Mouse (Mus musculus) liver, embryonic 11.5 days (tissue): ENCODE results near the gene Slc39a11. TPM values are rescaled to one million over a fixed set of nuclear protein-coding genes. Genes with fewer than 3 reads are reported as not detected.

Experiments used
- ATAC-seq: fragments of 200-750 bp; cut with Nextera tagmentation; replicated peaks from 2 replicates; pipeline ENCODE4 v1.8.0; 2017; ENCODE audit warnings: moderate number of reproducible peaks, mild to moderate bottlenecking, moderate TSS enrichment, moderate library complexity; ENCODE audit not compliant: low FRiP score
- DNase-seq: peaks from one replicate; pipeline ENCODE4 v3.0.0-alpha.2; 2017; ENCODE audit warnings: low spot score
- H3K27ac ChIP-seq: fragments of 300-500 bp; sonication (generic); 2 replicates; pipeline ENCODE4 v1.5.1; 2014; ENCODE audit warnings: mild to moderate bottlenecking, low read depth, low read length, control low read depth
- H3K27me3 ChIP-seq: fragments of 300-500 bp; sonication (generic); replicated peaks from 2 replicates; pipeline ENCODE4 v1.6.1; 2014; ENCODE audit warnings: low read length, mixed read lengths; ENCODE audit not compliant: control insufficient read depth, insufficient read depth
- H3K36me3 ChIP-seq: fragments of 300-500 bp; sonication (generic); 2 replicates; pipeline ENCODE4 v1.6.1; 2014; ENCODE audit warnings: mild to moderate bottlenecking, low read length, moderate library complexity, mixed read lengths; ENCODE audit not compliant: control insufficient read depth, insufficient read depth
- H3K4me1 ChIP-seq: fragments of 300-500 bp; sonication (generic); replicated peaks from 2 replicates; pipeline ENCODE4 v1.6.1; 2014; ENCODE audit warnings: low read length, mixed read lengths; ENCODE audit not compliant: control insufficient read depth, insufficient read depth
- H3K4me2 ChIP-seq: fragments of 300-500 bp; sonication (generic); 2 replicates; pipeline ENCODE4 v1.6.1; 2014; ENCODE audit warnings: mild to moderate bottlenecking, control low read depth, moderate library complexity
- H3K4me3 ChIP-seq: fragments of 300-500 bp; sonication (generic); 2 replicates; pipeline ENCODE4 v1.5.1; 2014; ENCODE audit warnings: low read depth, low read length, control low read depth
- H3K9ac ChIP-seq: fragments of 300-500 bp; sonication (generic); 2 replicates; pipeline ENCODE4 v1.6.1; 2014; ENCODE audit warnings: low read depth, low read length, control low read depth
- H3K9me3 ChIP-seq: fragments of 300-500 bp; sonication (generic); 2 replicates; pipeline ENCODE4 v1.6.1; 2016; ENCODE audit warnings: low read length, inconsistent platforms, mixed read lengths; ENCODE audit not compliant: control insufficient read depth
- WGBS: fragments of 180-500 bp; shearing (Covaris S2); extraction: QIAGEN DNeasy Blood & Tissue Kit; methylation state at CpG from one replicate; pipeline ENCODE4 v1.1.7; 2014; 5-methylcytosine and 5-hydroxymethylcytosine counted together
- polyA plus RNA-seq: library from polyadenylated mRNA; unstranded; fragments of >200 nt; fragmentation: Nextera tagmentation; extraction: Ambion mirVana; gene quantifications from 2 replicates; pipeline ENCODE4 v1.2.1, GENCODE M21; 2014

Gene Slc39a11
- polyA plus RNA-seq, 1 experiment from 2014 or later, result 20.9 TPM

DNA sequence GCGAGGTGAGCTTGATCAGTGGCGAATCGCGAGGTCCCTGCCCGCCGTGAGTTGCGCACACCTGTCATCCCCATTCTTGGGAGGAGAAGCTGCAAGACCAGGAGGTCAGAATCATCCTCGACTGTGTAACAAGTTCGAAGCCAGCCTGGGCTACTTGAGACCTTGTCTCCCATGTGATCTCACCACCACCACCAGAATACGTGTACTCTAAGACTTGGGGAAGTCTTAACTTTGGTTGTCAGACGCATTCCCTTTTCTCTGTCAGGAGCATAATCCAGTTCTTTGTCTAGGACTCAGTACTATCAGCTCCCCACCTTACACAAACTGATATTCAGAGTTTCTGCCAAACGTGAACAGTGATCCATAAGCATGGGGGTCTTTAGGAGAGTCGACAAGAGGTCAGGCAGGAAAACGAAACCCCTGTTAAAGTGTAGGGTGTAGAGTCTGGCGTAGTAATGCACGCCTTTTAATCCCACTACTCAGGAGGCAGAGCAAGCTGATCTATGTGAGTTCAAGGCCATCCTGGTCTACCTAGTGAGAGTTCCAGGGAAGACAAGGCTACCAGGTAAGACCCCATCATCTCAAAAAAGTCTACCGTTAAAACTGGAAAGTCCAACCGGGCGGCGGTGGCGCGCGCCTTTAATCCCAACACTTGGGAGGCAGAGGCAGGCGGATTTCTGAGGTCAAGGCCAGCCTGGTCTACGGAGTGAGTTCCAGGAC is 35.0 kb upstream of the Slc39a11 start:
- H3K27ac ChIP-seq, result 0 out of 2 replicates have a peak overlapping the region, but pooled peaks have one; percentile 29
- DNase-seq, result peak; percentile 51
- 37% methylated on average over 25 of the region's 25 CpGs for WGBS
- peaks cover 19% of the 10 kb centered on the region for H3K36me3 ChIP-seq
- peaks cover 35% of the 10 kb centered on the region for H3K4me1 ChIP-seq
- no peak for ATAC-seq
- H3K4me2 ChIP-seq, result peak overlapping the region; percentile 77
- no peaks in the 10 kb centered on the region for H3K9me3 ChIP-seq
- H3K4me3 ChIP-seq, result peak overlapping the region; percentile 73
- H3K9ac ChIP-seq, result peak overlapping the region; percentile 81
- no peaks in the 10 kb centered on the region for H3K27me3 ChIP-seq

DNA sequence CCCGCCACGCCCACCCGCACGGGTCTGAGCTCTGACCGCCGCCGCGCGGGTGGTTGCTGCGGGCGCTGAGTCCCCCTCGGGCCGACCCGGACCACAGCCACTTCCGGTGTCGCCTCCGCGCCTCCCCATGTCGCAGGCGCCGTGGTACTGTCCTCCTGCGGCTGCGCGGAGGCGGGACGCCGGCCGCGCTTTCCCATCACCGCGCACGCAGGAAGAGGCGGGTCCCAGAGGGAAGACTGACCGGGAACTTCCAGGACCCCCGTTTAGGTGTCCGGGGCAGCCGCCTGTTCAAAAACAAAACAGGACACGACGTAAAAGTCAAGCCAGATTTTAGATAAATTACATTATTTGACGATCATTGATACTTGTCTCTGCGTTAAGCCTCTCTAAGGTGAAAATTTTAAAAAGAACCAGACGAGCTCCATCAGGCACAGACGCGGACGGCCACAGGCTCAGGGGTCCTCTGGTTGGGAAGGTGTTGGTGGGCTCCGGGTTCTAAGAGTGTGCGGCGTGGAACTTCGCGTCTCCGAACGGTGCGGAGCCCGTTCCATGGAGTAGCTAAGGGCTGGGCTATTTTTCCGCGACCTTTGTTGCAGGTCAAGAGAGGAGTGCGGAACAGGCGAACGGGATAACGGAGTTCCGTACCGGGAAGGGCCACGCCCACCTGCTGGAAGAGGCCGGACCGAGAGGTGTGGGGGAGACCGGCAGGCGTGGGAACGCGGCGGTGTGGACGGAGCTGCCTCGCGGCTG is 34.3 kb upstream of the Slc39a11 start, which contains the start of the genes Fam104a and D11Wsu47e:
TSS of gene Fam104a (minus strand) at position 199 of the 750 bp plus-strand sequence.
TSS of gene D11Wsu47e (plus strand) at position 456 of the 750 bp plus-strand sequence.
- H3K4me1 ChIP-seq, result peaks cover 37% of the 10 kb centered on the region
- peak within 1 kb of the TSS; percentile 73 for H3K4me3 ChIP-seq
- peak within 1 kb of the TSS; percentile 81 for H3K9ac ChIP-seq
- under 1% methylated on average over 73 of the region's 73 CpGs for WGBS
- ATAC-seq (peak; percentile 86), DNase-seq (peak; percentile 89)
- peak within 1 kb of the TSS; percentile 79 for H3K27ac ChIP-seq
- no peaks in the 10 kb centered on the region for H3K9me3 ChIP-seq
- peak within 1 kb of the TSS; percentile 77 for H3K4me2 ChIP-seq
- H3K36me3 ChIP-seq, result peaks cover 13% of the 10 kb centered on the region
- no peaks in the 10 kb centered on the region for H3K27me3 ChIP-seq

DNA sequence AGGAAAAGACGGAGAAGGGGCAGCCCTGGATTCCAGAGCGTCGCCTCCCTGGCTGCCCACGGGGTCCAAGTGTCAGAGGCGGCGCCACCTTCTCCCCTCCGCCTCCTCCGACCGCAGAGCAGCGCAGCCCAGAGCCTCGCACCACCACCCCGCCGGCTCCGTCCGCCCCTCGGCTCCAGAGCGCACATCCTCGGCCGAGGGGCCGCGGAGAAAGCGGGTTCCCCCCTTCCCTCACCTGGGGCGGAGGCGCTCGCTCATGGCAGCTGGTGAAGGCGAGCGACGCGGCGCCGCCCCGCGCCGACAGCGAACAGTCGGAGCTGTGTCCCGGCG is 33.7 kb upstream of the Slc39a11 start:
- Histone ChIP-seq H3K4me3 (peak overlapping the region; percentile 73), H3K36me3 (peaks cover 7% of the 10 kb centered on the region), H3K9me3 (no peaks in the 10 kb centered on the region), H3K27me3 (no peaks in the 10 kb centered on the region), H3K4me2 (peak overlapping the region; percentile 77), H3K9ac (peak overlapping the region; percentile 81), H3K27ac (peak overlapping the region; percentile 79), H3K4me1 (peaks cover 39% of the 10 kb centered on the region)
- no peak for DNase-seq
- WGBS, result under 1% methylated on average over 37 of the region's 38 CpGs
- ATAC-seq, result no peak

DNA sequence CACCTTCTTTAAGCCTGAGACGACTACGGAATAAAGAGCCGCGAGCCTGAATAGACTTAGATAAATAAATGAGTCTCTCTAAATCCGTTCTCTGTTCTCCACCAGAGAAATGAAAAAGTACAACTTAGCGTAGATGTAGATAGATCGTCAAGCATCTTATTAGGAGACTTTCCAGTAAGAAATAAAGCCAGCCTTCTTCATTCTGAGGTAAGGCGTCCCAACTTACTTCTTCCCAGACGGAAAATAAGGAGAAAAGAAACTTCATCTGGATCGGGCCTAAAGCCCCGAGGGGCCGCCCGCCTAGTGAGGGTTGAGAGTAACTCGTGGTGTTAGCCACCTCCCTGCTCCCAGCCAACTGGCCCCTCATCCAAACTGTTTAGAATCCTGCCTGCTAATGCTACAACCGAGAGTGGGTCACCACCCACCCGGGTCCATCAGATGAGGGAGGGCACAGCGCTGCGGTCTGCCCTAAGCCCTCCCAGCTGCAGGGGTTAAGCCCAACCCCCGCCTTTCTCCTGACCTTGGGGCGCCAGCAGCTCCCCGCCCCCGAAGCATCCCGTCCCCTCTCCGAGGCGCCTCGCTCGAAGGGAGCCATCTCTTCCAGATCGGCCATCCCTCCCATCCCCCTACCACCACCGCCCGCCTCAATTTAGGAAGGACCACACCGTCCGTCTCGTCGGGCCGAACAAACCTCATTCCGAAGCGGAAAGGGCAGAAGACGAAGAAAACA is 33.2 kb upstream of the Slc39a11 start:
- peaks cover 2% of the 10 kb centered on the region; the same call in 1 of the 2 replicates for H3K36me3 ChIP-seq
- H3K4me3 ChIP-seq, result peak overlapping the region; percentile 73
- no peaks in the 10 kb centered on the region for H3K9me3 ChIP-seq
- H3K27ac ChIP-seq, result peak overlapping the region; percentile 79
- H3K4me1 ChIP-seq, result peaks cover 39% of the 10 kb centered on the region
- ATAC-seq, result peak; percentile 64
- peak overlapping the region; percentile 77 for H3K4me2 ChIP-seq
- no peaks in the 10 kb centered on the region for H3K27me3 ChIP-seq
- H3K9ac ChIP-seq, result peak overlapping the region; percentile 81
- peak; percentile 77 for DNase-seq
- WGBS, result 2% methylated on average over 38 of the region's 38 CpGs

DNA sequence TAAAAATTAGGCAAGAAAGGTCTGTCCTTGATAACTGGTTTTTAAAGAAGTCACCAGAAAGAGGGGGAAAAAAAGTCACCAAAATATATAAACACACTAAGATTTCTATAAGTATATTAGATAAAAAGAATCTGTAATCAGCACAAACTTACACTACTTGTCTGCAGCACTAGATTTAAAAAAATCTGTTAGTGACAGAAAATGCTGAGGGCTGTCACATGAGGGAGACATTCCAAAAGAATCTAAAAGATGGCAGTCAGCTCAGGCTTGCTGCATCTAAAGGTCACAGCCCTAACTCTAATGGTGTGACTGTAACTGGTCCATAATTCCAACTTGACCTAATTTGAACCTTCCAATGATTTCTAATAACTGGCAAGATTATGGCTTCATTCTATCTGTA is 32.1 kb upstream of the Slc39a11 start:
- 0 out of 2 replicates have a peak, but pooled peaks cover under 1% of the 10 kb centered on the region for H3K36me3 ChIP-seq
- H3K4me3 ChIP-seq, result peak overlapping the region; percentile 73
- H3K9ac ChIP-seq, result peak overlapping the region; percentile 47; the same call in 1 of the 2 replicates
- ATAC-seq (no peak), DNase-seq (no peak)
- peak overlapping the region; percentile 77 for H3K4me2 ChIP-seq
- peaks cover 38% of the 10 kb centered on the region for H3K4me1 ChIP-seq
- no peaks in the 10 kb centered on the region for H3K9me3 ChIP-seq
- no peaks in the 10 kb centered on the region for H3K27me3 ChIP-seq
- H3K27ac ChIP-seq, result peak overlapping the region; percentile 86

DNA sequence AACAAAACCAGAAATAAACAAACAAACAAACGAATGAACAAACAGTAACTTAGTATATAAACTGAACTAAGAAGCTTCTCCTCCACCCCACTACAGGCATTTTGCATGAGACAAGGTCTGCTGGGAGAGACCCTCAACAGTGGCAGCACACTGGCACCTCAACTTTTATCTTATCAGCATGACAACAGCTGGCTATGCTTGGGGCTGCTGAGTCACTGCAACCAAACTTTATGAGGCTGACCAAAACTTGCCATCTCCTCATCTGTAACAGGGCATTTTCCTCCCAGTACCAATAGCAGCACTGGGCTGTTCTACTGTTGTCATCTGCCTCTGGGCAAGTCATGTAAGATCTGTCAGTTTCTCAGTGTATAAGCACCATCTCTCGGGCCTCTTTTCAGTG is 31.1 kb upstream of the Slc39a11 start:
- Histone ChIP-seq H3K4me1 (peaks cover 31% of the 10 kb centered on the region), H3K27ac (peak overlapping the region; percentile 86), H3K9me3 (no peaks in the 10 kb centered on the region), H3K4me3 (peak overlapping the region; percentile 73), H3K36me3 (peaks cover 6% of the 10 kb centered on the region), H3K27me3 (no peaks in the 10 kb centered on the region), H3K9ac (peak overlapping the region; percentile 47), H3K4me2 (peak overlapping the region; percentile 77)
- DNase-seq, result no peak
- whole genome bisulfite sequencing, result 56% methylated on average over 2 of the region's 2 CpGs
- peak; percentile 71 for ATAC-seq

DNA sequence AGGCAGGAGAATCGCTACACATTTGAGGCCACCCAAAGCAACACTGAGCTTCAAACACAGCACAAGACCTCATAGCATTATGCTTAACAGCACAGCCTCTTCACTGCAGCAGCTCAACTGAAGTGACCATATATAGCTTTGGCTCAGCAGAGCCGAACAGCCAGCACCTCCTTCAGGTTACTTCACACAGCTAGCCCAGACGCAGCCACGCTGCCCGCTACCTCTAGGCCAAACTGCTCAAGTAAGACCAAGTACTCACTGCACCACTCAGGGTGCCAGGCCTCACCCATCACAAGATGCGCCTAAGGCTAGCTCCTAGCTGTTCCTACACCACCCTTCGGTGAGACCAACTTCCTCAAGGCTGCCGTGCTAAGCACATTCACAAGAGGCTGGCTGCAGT is 28.5 kb upstream of the Slc39a11 start:
- no peak for DNase-seq
- H3K27ac ChIP-seq, result no peak overlapping the region
- H3K36me3 ChIP-seq, result peaks cover 13% of the 10 kb centered on the region
- peaks cover 25% of the 10 kb centered on the region for H3K4me1 ChIP-seq
- H3K4me2 ChIP-seq, result no peak overlapping the region
- H3K27me3 ChIP-seq, result no peaks in the 10 kb centered on the region
- WGBS, result 84% methylated on average over 8 of the region's 8 CpGs
- H3K4me3 ChIP-seq, result no peak overlapping the region
- H3K9ac ChIP-seq, result 0 out of 2 replicates have a peak overlapping the region, but pooled peaks have one; percentile 15
- H3K9me3 ChIP-seq, result no peaks in the 10 kb centered on the region
- no peak for ATAC-seq

DNA sequence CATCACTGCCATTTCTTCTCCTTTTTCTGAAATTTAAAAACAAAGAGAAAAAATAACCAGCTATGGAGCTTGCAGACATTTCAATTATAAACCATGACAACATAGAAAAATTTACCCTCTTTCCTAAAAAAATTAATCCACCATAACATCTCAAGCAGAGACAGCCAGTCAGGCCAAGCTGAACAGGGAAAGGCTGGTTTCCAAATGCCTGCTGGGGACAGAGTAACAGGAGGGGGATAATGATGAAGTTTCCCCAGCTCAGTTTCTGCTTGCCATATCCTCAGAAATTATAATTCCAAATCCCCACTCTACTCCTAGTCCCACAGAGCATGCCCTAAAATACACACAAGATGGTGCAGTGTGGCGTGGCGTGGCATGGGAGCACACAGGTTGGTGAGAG is 27.5 kb upstream of the Slc39a11 start:
- no peaks in the 10 kb centered on the region for H3K27me3 ChIP-seq
- no peak overlapping the region for H3K4me3 ChIP-seq
- H3K27ac ChIP-seq, result no peak overlapping the region
- H3K9me3 ChIP-seq, result no peaks in the 10 kb centered on the region
- peaks cover 22% of the 10 kb centered on the region for H3K36me3 ChIP-seq
- WGBS, result 98% methylated on average over 2 of the region's 2 CpGs
- H3K4me1 ChIP-seq, result peaks cover 22% of the 10 kb centered on the region
- DNase-seq (no peak), ATAC-seq (no peak)
- H3K9ac ChIP-seq, result no peak overlapping the region
- H3K4me2 ChIP-seq, result no peak overlapping the region
